In the genomic region with DNA sequence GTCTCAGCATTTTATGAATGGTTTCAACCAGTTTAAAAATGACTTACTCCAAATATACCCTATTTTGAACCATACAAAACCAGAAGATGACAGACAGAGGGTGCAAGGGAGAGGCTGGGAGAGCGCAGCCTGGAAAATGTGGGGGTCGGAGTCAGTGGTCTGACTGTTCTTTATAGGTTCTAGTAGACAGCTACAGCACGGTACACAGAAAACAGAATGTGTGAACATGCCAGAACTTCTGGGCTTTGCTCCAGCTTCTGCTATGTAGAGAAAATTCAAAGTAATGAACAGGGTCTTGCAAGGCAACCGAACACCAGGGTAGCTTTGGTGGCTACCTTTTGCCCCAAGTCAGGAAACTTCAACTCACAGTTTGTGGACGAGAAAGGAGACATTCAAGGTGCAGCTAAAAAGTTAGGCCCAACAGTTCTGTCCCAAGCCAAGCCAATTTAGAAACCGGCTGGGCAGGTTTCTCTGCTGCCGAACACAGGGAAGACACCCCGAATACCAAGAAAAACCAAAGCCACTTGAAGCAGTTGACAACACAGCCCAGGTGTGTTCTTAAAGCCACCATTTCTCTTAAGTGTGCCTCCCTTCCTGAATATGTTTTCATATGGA, we compare ENCODE assay signal across 13 mouse cellular contexts. TPM values are rescaled to one million over a fixed set of nuclear protein-coding genes. Genes with fewer than 3 reads are reported as not detected.
DNase-seq lines count a peak whose midpoint lies in the region; ATAC-seq and TF ChIP-seq lines count a peak whose summit lies in the region.
"Had no signal": no experiment of that assay in that cellular context is flagged by ENCODE, and none has a peak within 500 bp of the region (broad histone marks: within the 10 kb centered on the region; RNA-seq: fewer than 3 reads in every experiment).

No protein-coding gene starts in this region.

- no peak for TF ChIP-seq POLR2A in cerebellum, adult 2 months (IDR thresholded peaks at IDR 0.05; ENCODE audit: borderline replicate concordance, insufficient read depth, low read length)

- H3K4me3 ChIP-seq in cerebellum, adult 2 months (replicated peaks; ENCODE audit: insufficient read depth, low read depth, low read length): no peak overlapping the region
- H3K4me3 ChIP-seq in hindbrain, postnatal 0 days (ENCODE audit: low read length): no peak overlapping the region
- H3K4me3 ChIP-seq in hindbrain, embryonic 10.5 days: no peak overlapping the region
- no peak overlapping the region for H3K4me3 ChIP-seq in stomach, postnatal 0 days (ENCODE audit: low read depth, low read length)
- H3K4me3 ChIP-seq: hindbrain, embryonic 12.5 days; midbrain, embryonic 12.5 days; neural tube, embryonic 15.5 days had no signal

- H3K9ac ChIP-seq in hindbrain, postnatal 0 days (replicated peaks; ENCODE audit: low read length): no peak overlapping the region
- no peak overlapping the region for H3K9ac ChIP-seq in stomach, postnatal 0 days (ENCODE audit: low read length)
- H3K9ac ChIP-seq: hindbrain, embryonic 12.5 days; midbrain, embryonic 12.5 days; neural tube, embryonic 15.5 days had no signal

- peaks cover 19% of the 10 kb centered on the region for H3K4me1 ChIP-seq in cerebellum, adult 2 months (ENCODE audit: control insufficient read depth, insufficient read depth, low read length)
- no peaks in the 10 kb centered on the region for H3K4me1 ChIP-seq in hindbrain, postnatal 0 days (ENCODE audit: insufficient read depth, low read length)
- no peaks in the 10 kb centered on the region for H3K4me1 ChIP-seq in hindbrain, embryonic 10.5 days (replicated peaks)
- H3K4me1 ChIP-seq in stomach, postnatal 0 days (replicated peaks; ENCODE audit: control insufficient read depth, insufficient read depth): 0 out of 2 replicates have a peak, but pooled peaks cover 2% of the 10 kb centered on the region
- H3K4me1 ChIP-seq: hindbrain, embryonic 12.5 days; midbrain, embryonic 12.5 days had no signal

- no peak overlapping the region for H3K4me2 ChIP-seq in hindbrain, postnatal 0 days (ENCODE audit: low read depth, low read length)
- H3K4me2 ChIP-seq in stomach, postnatal 0 days (replicated peaks; ENCODE audit: low read depth): no peak overlapping the region
- H3K4me2 ChIP-seq: hindbrain, embryonic 12.5 days; midbrain, embryonic 12.5 days; neural tube, embryonic 15.5 days had no signal

- H3K36me3 ChIP-seq in hindbrain, postnatal 0 days (ENCODE audit: insufficient read depth, low read length): peaks cover 23% of the 10 kb centered on the region; the same call in 1 of the 2 replicates
- peaks cover 89% of the 10 kb centered on the region for H3K36me3 ChIP-seq in hindbrain, embryonic 10.5 days
- H3K36me3 ChIP-seq in stomach, postnatal 0 days (ENCODE audit: control insufficient read depth, insufficient read depth, low read length): peaks cover 3% of the 10 kb centered on the region; the same call in 1 of the 2 replicates

- H3K27me3 ChIP-seq in cerebellum, adult 2 months (ENCODE audit: control insufficient read depth, insufficient read depth, low read length): no peaks in the 10 kb centered on the region
- no peaks in the 10 kb centered on the region for H3K27me3 ChIP-seq in hindbrain, postnatal 0 days (ENCODE audit: insufficient read depth, low read length)
- H3K27me3 ChIP-seq in hindbrain, embryonic 10.5 days (ENCODE audit: insufficient read depth, poor library complexity, severe bottlenecking): no peaks in the 10 kb centered on the region
- no peaks in the 10 kb centered on the region for H3K27me3 ChIP-seq in stomach, postnatal 0 days (ENCODE audit: control insufficient read depth, insufficient read depth, low read length)
- H3K27me3 ChIP-seq: hindbrain, embryonic 12.5 days; midbrain, embryonic 12.5 days; neural tube, embryonic 15.5 days had no signal

- no peak overlapping the region for H3K27ac ChIP-seq in cerebellum, adult 2 months (ENCODE audit: insufficient read depth, low read length)
- no peak overlapping the region for H3K27ac ChIP-seq in hindbrain, postnatal 0 days
- no peak overlapping the region for H3K27ac ChIP-seq in hindbrain, embryonic 10.5 days
- peak overlapping the region; percentile 58; the same call in 1 of the 2 replicates for H3K27ac ChIP-seq in stomach, postnatal 0 days (replicated peaks)
- H3K27ac ChIP-seq: hindbrain, embryonic 12.5 days; midbrain, embryonic 12.5 days; neural tube, embryonic 15.5 days had no signal

- WGBS in cerebellum, adult 2 months: 37% methylated on average over 8 of the region's 8 CpGs
- 70% methylated on average over 8 of the region's 8 CpGs for WGBS in hindbrain, postnatal 0 days
- WGBS in hindbrain, embryonic 10.5 days: 90% methylated on average over 8 of the region's 8 CpGs
- WGBS in stomach, postnatal 0 days: 50% methylated on average over 8 of the region's 8 CpGs

- no peak for TF ChIP-seq CTCF in cerebellum, adult 2 months (IDR thresholded peaks at IDR 0.05; ENCODE audit: borderline replicate concordance, insufficient read depth, low read depth, low read length)
- no peak for TF ChIP-seq CTCF in hindbrain, postnatal 0 days (IDR thresholded peaks at IDR 0.05; ENCODE audit: low read depth)
- peak; percentile 10; the same call in 1 of the 2 replicates for TF ChIP-seq CTCF in stomach, postnatal 0 days (IDR thresholded peaks at IDR 0.05; ENCODE audit: low read depth)

- no peaks in the 10 kb centered on the region for H3K9me3 ChIP-seq in hindbrain, postnatal 0 days (ENCODE audit: low read length)
- no peaks in the 10 kb centered on the region for H3K9me3 ChIP-seq in hindbrain, embryonic 10.5 days
- no peaks in the 10 kb centered on the region for H3K9me3 ChIP-seq in stomach, postnatal 0 days (ENCODE audit: control insufficient read depth, low read length)
- H3K9me3 ChIP-seq: hindbrain, embryonic 12.5 days; midbrain, embryonic 12.5 days; neural tube, embryonic 15.5 days had no signal

- no peak for ATAC-seq in hindbrain, postnatal 0 days
- no peak for ATAC-seq in stomach, postnatal 0 days (ENCODE audit: low FRiP score, low TSS enrichment)

- DNase-seq in cerebellum, adult 2 months: peak; percentile 52 to 60
- DNase-seq in cerebellum, adult 8-10 months: no peak
- DNase-seq in hindbrain, postnatal 0 days (ENCODE audit: low spot score): peak; percentile 34
- no peak for DNase-seq in hindbrain, embryonic 10.5 days (ENCODE audit: low spot score)
- DNase-seq in urinary bladder, postnatal 14 days (ENCODE audit: low spot score): peak; percentile 65
- DNase-seq in urinary bladder, adult 2 months (ENCODE audit: low spot score): no peak
- DNase-seq in stomach, postnatal 0 days (ENCODE audit: low spot score): no peak
- DNase-seq in spleen, postnatal 10 days (ENCODE audit: low spot score in 2 of 2): no peak
- DNase-seq: adrenal gland, postnatal 25 days; gastrocnemius, postnatal 10 days had no signal

- TF ChIP-seq EP300 in stomach, postnatal 0 days (optimal IDR thresholded peaks at IDR 0.05): no peak

RNA-seq across cellular contexts. Expression of a gene that starts 43.3 kb away (rescaled TPM):
- polyA plus RNA-seq in cerebellum, adult 2 months (2012; rRNA removed): 87.1 and 90.2 TPM in 2 replicates
- total RNA-seq in hindbrain, postnatal 0 days (2014; rRNA removed): 7.1 and 11.2 TPM in 2 replicates
- polyA plus RNA-seq in hindbrain, postnatal 0 days (2015; fragmentation: Nextera tagmentation; extraction: Ambion mirVana): 71.0 and 85.4 TPM in 2 replicates
- polyA plus RNA-seq in hindbrain, embryonic 10.5 days (2016; fragmentation: Nextera tagmentation; extraction: Ambion mirVana): 138 and 158 TPM in 2 replicates
- polyA plus RNA-seq in urinary bladder, adult 2 months (2012; rRNA removed): 57.9 and 67.0 TPM in 2 replicates
- 156 and 162 TPM in 2 replicates for polyA plus RNA-seq in stomach, postnatal 0 days (2015; fragmentation: Nextera tagmentation; extraction: Ambion mirVana)

Comparison
In these comparisons a context has a peak if more than half of its experiments do, and no peak if none do; other contexts are left out.
1. DNase-seq: peak in cerebellum, adult 2 months (2 of 2), hindbrain, postnatal 0 days (single experiment) and urinary bladder, postnatal 14 days (single experiment); none in cerebellum, adult 8-10 months (single experiment), hindbrain, embryonic 10.5 days (single experiment), urinary bladder, adult 2 months (single experiment), stomach, postnatal 0 days (single experiment) and spleen, postnatal 10 days (0 of 2).